Mouse (Mus musculus): Measurements from ENCODE around the gene Naa25.

Gene Naa25

GRCm38 (mm10) chr5:121397187-121398145 lies at the start of gene Naa25:
Naa25 (plus strand) TSS chr5:121397936.
- DNase-seq: peak; percentile 92

GRCm38 (mm10) chr5:121359229-121359628 lies 38.5 kb upstream of the Naa25 start:
- peak; percentile 9 for DNase-seq

- no peak for DNase-seq
Observed at GRCm38 (mm10) chr5:121361696-121362095, 36.0 kb upstream of the Naa25 start.

GRCm38 (mm10) chr5:121363441-121363840 lies 34.3 kb upstream of the Naa25 start:
- no peak for DNase-seq

GRCm38 (mm10) chr5:121366449-121367225 lies 31.1 kb upstream of the Naa25 start:
- DNase-seq: no peak

- no peak for DNase-seq
Observed at GRCm38 (mm10) chr5:121367255-121367654, 30.5 kb upstream of the Naa25 start.

- DNase-seq: no peak
Observed at GRCm38 (mm10) chr5:121371712-121372111, 26.0 kb upstream of the Naa25 start.

GRCm38 (mm10) chr5:121374790-121375189 lies 22.9 kb upstream of the Naa25 start:
- no peak for DNase-seq

GRCm38 (mm10) chr5:121376972-121377371 lies 20.8 kb upstream of the Naa25 start:
- peak; percentile 23 for DNase-seq

- DNase-seq: no peak
Observed at GRCm38 (mm10) chr5:121378678-121379256, 19.0 kb upstream of the Naa25 start.

GRCm38 (mm10) chr5:121380692-121381091 lies 17.0 kb upstream of the Naa25 start:
- no peak for DNase-seq

- no peak for DNase-seq
Observed at GRCm38 (mm10) chr5:121383857-121384756, 13.6 kb upstream of the Naa25 start.

GRCm38 (mm10) chr5:121384757-121385460 lies 12.8 kb upstream of the Naa25 start:
- DNase-seq: peak; percentile 77

GRCm38 (mm10) chr5:121385461-121386119 lies 12.1 kb upstream of the Naa25 start, which contains the start of gene Trafd1:
Trafd1 (minus strand) TSS chr5:121385632.
- DNase-seq: peak; percentile 94

GRCm38 (mm10) chr5:121386120-121386909 lies 11.4 kb upstream of the Naa25 start:
- DNase-seq: no peak

- DNase-seq: no peak
Observed at GRCm38 (mm10) chr5:121387126-121387525, 10.6 kb upstream of the Naa25 start.

- no peak for DNase-seq
Observed at GRCm38 (mm10) chr5:121389106-121389505, 8.6 kb upstream of the Naa25 start.

- no peak for DNase-seq
Observed at GRCm38 (mm10) chr5:121389691-121390090, 8.0 kb upstream of the Naa25 start.

- peak; percentile 38 for DNase-seq
Observed at GRCm38 (mm10) chr5:121392667-121393380, 4.9 kb upstream of the Naa25 start.

Measured in kidney, adult 18-20 months (tissue).